Mouse (Mus musculus) thymus, postnatal 36 days (tissue): Measurements from ENCODE around the gene Zfp296.

Experiments
- DNase-seq, 2 experiments: peaks; one replicate each; pipeline ENCODE4 v3.0.0; 2022; ENCODE audit warnings: mixed read lengths in 2 of 2

Zfp296 gene

GRCm38 (mm10) chr7:19577141-19577852, at the start of gene Zfp296, which contains the start of gene Gemin7:
Zfp296 (plus strand) TSS chr7:19577287.
Gemin7 (minus strand) TSS chr7:19577595.
- no peak for DNase-seq

GRCm38 (mm10) chr7:19531077-19531476, 46.0 kb upstream of the Zfp296 start:
- no peak for DNase-seq

- no peak for DNase-seq
These were observed 44.8 kb upstream of the Zfp296 start for GRCm38 (mm10) chr7:19532240-19532639.

GRCm38 (mm10) chr7:19534676-19535075, 42.4 kb upstream of the Zfp296 start:
- no peak for DNase-seq

GRCm38 (mm10) chr7:19540771-19541566, 36.1 kb upstream of the Zfp296 start:
- DNase-seq = no peak

GRCm38 (mm10) chr7:19541681-19542154, 35.4 kb upstream of the Zfp296 start:
- DNase-seq = no peak

- DNase-seq = no peak
These were observed 34.9 kb upstream of the Zfp296 start for GRCm38 (mm10) chr7:19542155-19542691.

GRCm38 (mm10) chr7:19543584-19543983, 33.5 kb upstream of the Zfp296 start:
- DNase-seq = peak; percentile 54 to 70

- no peak for DNase-seq
These were observed 31.1 kb upstream of the Zfp296 start for GRCm38 (mm10) chr7:19546007-19546406.

GRCm38 (mm10) chr7:19547344-19547969, 29.6 kb upstream of the Zfp296 start:
- DNase-seq = no peak

- DNase-seq = no peak
These were observed 27.7 kb upstream of the Zfp296 start for GRCm38 (mm10) chr7:19549394-19549793.

- no peak for DNase-seq
These were observed 25.5 kb upstream of the Zfp296 start for GRCm38 (mm10) chr7:19551634-19552033.

GRCm38 (mm10) chr7:19552443-19552842, 24.6 kb upstream of the Zfp296 start:
- DNase-seq = no peak

- no peak for DNase-seq
These were observed 22.9 kb upstream of the Zfp296 start for GRCm38 (mm10) chr7:19554168-19554567.

- DNase-seq = no peak
These were observed 20.0 kb upstream of the Zfp296 start for GRCm38 (mm10) chr7:19557086-19557485.

GRCm38 (mm10) chr7:19557982-19558900, 18.8 kb upstream of the Zfp296 start:
- no peak for DNase-seq

- peak in 1 of 2 experiments; percentile 21 for DNase-seq
These were observed 18.1 kb upstream of the Zfp296 start for GRCm38 (mm10) chr7:19558965-19559364.

GRCm38 (mm10) chr7:19560491-19561260, 16.4 kb upstream of the Zfp296 start:
- no peak for DNase-seq

- no peak for DNase-seq
These were observed 15.7 kb upstream of the Zfp296 start for GRCm38 (mm10) chr7:19561431-19561764.

GRCm38 (mm10) chr7:19561765-19562642, 15.1 kb upstream of the Zfp296 start:
- DNase-seq = peak; percentile 87 to 89
